Mouse (Mus musculus) heart, postnatal 0 days (tissue): ENCODE measurements around the gene Slc25a20.

Source experiments
- CTCF ChIP-seq: IDR thresholded peaks from 2 replicates; pipeline ENCODE4 v1.5.1; 2016; ENCODE audit warnings: antibody characterized with exemption, control low read depth, low read depth
- EP300 ChIP-seq: IDR thresholded peaks from 2 replicates; pipeline ENCODE4 v1.6.1; 2016; ENCODE audit warnings: antibody characterized with exemption, low read depth

- TF ChIP-seq CTCF, result no peak
- TF ChIP-seq EP300, result no peak
Measured at GRCm38 (mm10) chr9:108635415-108635814, 26.5 kb upstream of the Slc25a20 start.
